Mouse (Mus musculus): ENCODE data around the gene Dctd. TPM values are rescaled to one million over a fixed set of nuclear protein-coding genes. Genes with fewer than 3 reads are reported as not detected.

Dctd gene
- polyA plus RNA-seq, 1 experiment from 2014 or later: 31.4 TPM

DNA sequence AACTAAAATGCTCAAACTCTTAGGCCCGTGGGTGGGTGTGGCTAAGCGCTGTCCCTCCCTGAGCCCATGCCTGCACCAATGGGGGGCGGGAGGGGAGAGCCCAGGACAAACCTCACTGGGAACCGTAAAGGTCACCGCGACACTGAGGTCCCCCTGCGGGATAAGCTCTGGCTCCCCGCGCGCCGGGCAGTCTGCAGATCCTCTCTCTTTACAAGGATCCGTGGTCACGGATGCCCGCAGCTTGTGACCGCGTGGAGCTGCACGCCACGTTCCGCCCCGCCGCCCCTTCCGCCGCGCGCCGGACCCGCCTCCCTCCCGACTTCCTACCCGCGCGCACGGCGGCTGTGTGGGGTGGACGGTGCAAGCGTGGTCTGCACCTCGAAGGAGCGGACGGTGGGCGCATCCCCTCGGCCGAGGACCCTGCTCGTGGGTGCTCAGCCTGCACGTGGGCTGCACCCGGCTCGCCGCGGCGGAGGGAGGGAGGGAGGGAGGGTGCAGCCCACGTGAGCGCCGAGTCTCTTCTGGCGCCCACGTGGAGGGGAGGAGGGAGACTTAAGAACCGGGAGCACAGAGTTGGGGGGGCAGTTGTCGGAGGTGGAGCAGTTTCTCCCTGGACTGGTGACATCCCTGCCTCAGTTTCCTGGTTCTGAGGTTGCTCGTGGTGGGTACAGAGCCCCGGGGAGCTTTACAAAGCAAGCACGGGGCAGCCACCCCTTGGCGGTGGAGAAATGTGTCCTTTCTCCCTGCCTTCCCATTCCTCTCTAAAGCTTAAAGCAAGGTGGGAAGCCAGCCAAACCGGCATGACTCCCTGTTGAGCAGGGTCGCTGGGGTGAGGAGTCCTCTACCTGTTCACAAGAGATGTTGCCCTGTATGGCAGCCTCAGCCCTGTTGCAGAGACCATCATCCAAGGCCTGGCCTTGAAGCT lies 11.2 kb downstream of the Dctd start:
- no peaks in the 10 kb centered on the region for H3K27me3 ChIP-seq (replicated peaks)
- H3K4me2 ChIP-seq (replicated peaks): peak overlapping the region; percentile 85
- H3K4me1 ChIP-seq (replicated peaks): peaks cover 11% of the 10 kb centered on the region; the same call in 1 of the 2 replicates
- peak overlapping the region; percentile 68 for H3K27ac ChIP-seq
- peak overlapping the region; percentile 69 for H3K9ac ChIP-seq
- H3K4me3 ChIP-seq (replicated peaks): peak overlapping the region; percentile 73
- under 1% methylated on average over 61 of the region's 61 CpGs for WGBS
- H3K9me3 ChIP-seq: no peaks in the 10 kb centered on the region
- H3K36me3 ChIP-seq: no peaks in the 10 kb centered on the region
- ATAC-seq: peak; percentile 96

DNA sequence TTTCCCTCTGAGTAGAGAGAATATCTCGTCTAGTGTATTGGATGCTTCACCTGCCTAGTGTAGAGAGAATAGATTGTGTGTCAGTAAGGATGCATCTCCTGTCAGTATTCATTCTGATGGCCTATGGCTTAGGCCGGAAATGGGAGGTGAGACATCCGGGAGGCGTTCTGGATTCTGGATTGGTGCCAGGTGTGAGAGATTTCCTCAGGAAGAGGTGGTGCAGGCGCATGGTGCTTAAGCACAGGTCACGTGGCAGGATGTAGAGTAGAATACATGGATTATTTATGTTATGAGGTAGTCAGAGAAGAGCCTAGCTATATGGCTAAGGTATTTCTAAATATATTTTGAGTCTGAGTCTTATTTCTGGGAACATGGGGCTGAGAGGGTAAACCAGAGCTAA lies 15.7 kb downstream of the Dctd start:
- H3K4me3 ChIP-seq (replicated peaks): no peak overlapping the region
- WGBS: 61% methylated on average over 6 of the region's 6 CpGs
- no peak overlapping the region for H3K9ac ChIP-seq
- ATAC-seq: no peak
- no peak overlapping the region for H3K27ac ChIP-seq
- no peak overlapping the region for H3K4me2 ChIP-seq (replicated peaks)
- no peaks in the 10 kb centered on the region for H3K27me3 ChIP-seq (replicated peaks)
- H3K4me1 ChIP-seq (replicated peaks): peaks cover 5% of the 10 kb centered on the region; the same call in 1 of the 2 replicates
- no peaks in the 10 kb centered on the region for H3K9me3 ChIP-seq
- H3K36me3 ChIP-seq: peaks cover 7% of the 10 kb centered on the region; the same call in 1 of the 2 replicates

DNA sequence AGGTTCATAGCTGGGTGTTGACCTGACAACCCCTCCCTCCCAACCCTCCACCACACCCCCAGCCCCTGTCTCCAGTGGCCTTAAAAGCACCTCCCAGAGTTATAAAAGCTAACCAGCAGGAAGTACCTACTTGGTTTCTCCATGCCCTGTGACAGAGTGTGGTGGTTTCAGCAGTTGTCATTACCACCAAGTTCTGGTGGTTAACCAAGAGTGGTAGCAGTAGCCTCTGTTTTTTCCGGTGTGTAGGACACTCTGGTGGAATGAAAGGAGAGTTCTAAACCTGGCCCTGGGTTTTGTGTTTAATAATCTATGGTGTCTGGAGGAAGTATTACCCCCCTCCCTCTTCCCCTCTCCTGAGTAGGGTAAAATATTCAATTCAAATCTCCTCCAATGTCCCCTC lies 24.1 kb downstream of the Dctd start:
- no peaks in the 10 kb centered on the region for H3K27me3 ChIP-seq (replicated peaks)
- H3K4me2 ChIP-seq (replicated peaks): no peak overlapping the region
- no peak overlapping the region for H3K9ac ChIP-seq
- H3K4me1 ChIP-seq (replicated peaks): no peaks in the 10 kb centered on the region
- WGBS: 86% methylated on average over 1 of the region's 1 CpGs
- no peak for ATAC-seq
- H3K4me3 ChIP-seq (replicated peaks): no peak overlapping the region
- H3K27ac ChIP-seq: no peak overlapping the region
- H3K36me3 ChIP-seq: peaks cover 5% of the 10 kb centered on the region
- no peaks in the 10 kb centered on the region for H3K9me3 ChIP-seq

DNA sequence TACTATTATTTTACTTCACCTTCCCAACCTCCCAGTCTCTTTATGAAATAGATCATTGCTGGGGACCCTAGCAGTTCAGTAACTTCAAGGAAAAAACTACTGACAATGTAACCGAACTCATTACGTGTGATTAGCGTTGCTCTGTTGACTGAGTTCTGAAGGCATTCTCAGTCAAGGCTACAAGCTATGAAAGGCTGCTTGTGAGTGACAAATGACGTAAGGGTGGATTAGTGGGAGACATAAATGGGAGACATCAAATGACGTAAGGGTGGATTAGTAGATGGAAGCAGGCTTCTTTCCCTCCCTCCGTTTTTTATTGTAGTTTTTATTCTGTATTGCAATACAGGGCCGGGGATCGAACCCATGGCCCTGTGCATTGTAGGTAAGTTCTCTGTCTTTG lies 26.0 kb downstream of the Dctd start:
- Histone ChIP-seq H3K4me2 (replicated peaks) (no peak overlapping the region), H3K4me3 (replicated peaks) (no peak overlapping the region), H3K27ac (no peak overlapping the region), H3K36me3 (no peaks in the 10 kb centered on the region; the same call in 1 of the 2 replicates), H3K4me1 (replicated peaks) (no peaks in the 10 kb centered on the region), H3K27me3 (replicated peaks) (no peaks in the 10 kb centered on the region), H3K9me3 (no peaks in the 10 kb centered on the region), H3K9ac (no peak overlapping the region)
- WGBS: 91% methylated on average over 8 of the region's 8 CpGs
- ATAC-seq: no peak

- Histone ChIP-seq H3K9me3 (no peaks in the 10 kb centered on the region), H3K9ac (no peak overlapping the region), H3K27ac (no peak overlapping the region), H3K4me2 (replicated peaks) (no peak overlapping the region), H3K4me3 (replicated peaks) (no peak overlapping the region), H3K27me3 (replicated peaks) (no peaks in the 10 kb centered on the region), H3K4me1 (replicated peaks) (no peaks in the 10 kb centered on the region), H3K36me3 (no peaks in the 10 kb centered on the region)
- 82% methylated on average over 13 of the region's 13 CpGs for WGBS
- no peak for ATAC-seq
Measured at GRCm38 (mm10) chr8:48126954-48127353, 28.1 kb downstream of the Dctd start.

DNA sequence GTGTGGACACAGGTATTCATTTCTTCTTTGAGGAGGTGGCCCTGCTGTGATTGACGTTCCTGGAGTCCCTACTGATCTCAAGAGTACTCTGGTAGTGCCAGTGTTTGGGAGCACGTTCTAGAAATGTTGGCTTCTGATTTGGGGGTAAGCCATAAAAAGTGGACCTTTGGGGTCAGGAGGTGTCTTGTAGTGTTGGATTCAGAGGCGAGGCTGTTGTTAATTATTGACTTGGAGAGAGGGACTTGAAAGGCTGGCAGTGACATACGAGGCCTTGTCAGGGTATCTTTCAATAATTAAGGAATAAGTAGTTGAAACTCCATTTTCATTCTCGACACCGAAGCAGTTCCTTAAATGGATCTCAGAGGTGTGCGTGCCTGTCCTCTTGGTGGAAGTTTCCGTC lies 31.4 kb downstream of the Dctd start:
- no peak overlapping the region for H3K9ac ChIP-seq
- no peaks in the 10 kb centered on the region for H3K4me1 ChIP-seq (replicated peaks)
- no peak overlapping the region for H3K27ac ChIP-seq
- peak; percentile 65 for ATAC-seq
- no peaks in the 10 kb centered on the region for H3K27me3 ChIP-seq (replicated peaks)
- H3K9me3 ChIP-seq: no peaks in the 10 kb centered on the region
- no peak overlapping the region for H3K4me3 ChIP-seq (replicated peaks)
- H3K4me2 ChIP-seq (replicated peaks): no peak overlapping the region
- H3K36me3 ChIP-seq: 0 out of 2 replicates have a peak, but pooled peaks cover 6% of the 10 kb centered on the region
- WGBS: 62% methylated on average over 8 of the region's 8 CpGs

DNA sequence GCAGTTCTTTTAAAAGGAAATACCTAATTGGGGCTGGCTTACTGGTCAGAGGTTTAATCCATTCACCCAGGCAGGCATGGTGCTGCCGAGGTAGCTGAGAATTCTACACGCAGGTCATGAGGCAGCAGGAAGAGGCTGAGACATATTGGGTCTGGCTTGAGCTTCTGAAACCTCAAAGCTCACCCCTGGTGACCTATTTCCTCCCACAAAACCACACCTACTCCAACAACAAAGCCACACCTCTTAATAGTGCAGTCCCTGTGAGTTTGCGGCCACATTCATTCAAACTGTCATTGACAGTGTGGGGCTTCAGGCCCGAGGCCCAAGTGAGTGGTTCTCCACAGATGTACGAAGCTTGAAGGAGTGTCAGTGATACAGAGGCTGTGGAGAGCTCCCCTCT lies 34.4 kb downstream of the Dctd start:
- WGBS: 82% methylated on average over 5 of the region's 5 CpGs
- H3K4me2 ChIP-seq (replicated peaks): no peak overlapping the region
- no peaks in the 10 kb centered on the region for H3K27me3 ChIP-seq (replicated peaks)
- no peaks in the 10 kb centered on the region for H3K4me1 ChIP-seq (replicated peaks)
- ATAC-seq: no peak
- H3K27ac ChIP-seq: no peak overlapping the region
- no peak overlapping the region for H3K9ac ChIP-seq
- H3K36me3 ChIP-seq: 0 out of 2 replicates have a peak, but pooled peaks cover 6% of the 10 kb centered on the region
- no peak overlapping the region for H3K4me3 ChIP-seq (replicated peaks)
- no peaks in the 10 kb centered on the region for H3K9me3 ChIP-seq

- 84% methylated on average over 30 of the region's 30 CpGs for WGBS
- H3K4me1 ChIP-seq (replicated peaks): no peaks in the 10 kb centered on the region
- H3K9me3 ChIP-seq: no peaks in the 10 kb centered on the region
- no peaks in the 10 kb centered on the region for H3K27me3 ChIP-seq (replicated peaks)
- peaks cover 16% of the 10 kb centered on the region; the same call in 1 of the 2 replicates for H3K36me3 ChIP-seq
- no peak overlapping the region for H3K27ac ChIP-seq
- no peak for ATAC-seq
- no peak overlapping the region for H3K4me2 ChIP-seq (replicated peaks)
- H3K9ac ChIP-seq: no peak overlapping the region
- no peak overlapping the region for H3K4me3 ChIP-seq (replicated peaks)
Measured at GRCm38 (mm10) chr8:48136804-48137650, 38.1 kb downstream of the Dctd start.

DNA sequence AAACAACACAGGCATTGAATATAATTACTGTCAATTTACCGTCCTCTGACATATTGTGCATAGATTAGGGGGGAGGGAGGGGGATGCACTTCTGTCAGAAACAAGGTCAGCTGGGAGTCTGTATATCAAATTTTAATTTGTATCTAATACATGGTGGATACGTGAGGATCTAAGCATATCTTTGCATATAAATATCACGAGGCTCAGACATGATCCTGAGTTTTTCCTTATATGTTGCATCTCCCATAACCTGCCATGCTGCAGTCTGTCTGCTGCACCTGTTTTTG lies 38.7 kb downstream of the Dctd start:
- Histone ChIP-seq H3K27ac (no peak overlapping the region), H3K27me3 (replicated peaks) (no peaks in the 10 kb centered on the region), H3K4me1 (replicated peaks) (no peaks in the 10 kb centered on the region), H3K9me3 (no peaks in the 10 kb centered on the region), H3K36me3 (peaks cover 16% of the 10 kb centered on the region; the same call in 1 of the 2 replicates), H3K4me3 (replicated peaks) (no peak overlapping the region), H3K9ac (no peak overlapping the region), H3K4me2 (replicated peaks) (no peak overlapping the region)
- 82% methylated on average over 3 of the region's 3 CpGs for WGBS
- no peak for ATAC-seq

DNA sequence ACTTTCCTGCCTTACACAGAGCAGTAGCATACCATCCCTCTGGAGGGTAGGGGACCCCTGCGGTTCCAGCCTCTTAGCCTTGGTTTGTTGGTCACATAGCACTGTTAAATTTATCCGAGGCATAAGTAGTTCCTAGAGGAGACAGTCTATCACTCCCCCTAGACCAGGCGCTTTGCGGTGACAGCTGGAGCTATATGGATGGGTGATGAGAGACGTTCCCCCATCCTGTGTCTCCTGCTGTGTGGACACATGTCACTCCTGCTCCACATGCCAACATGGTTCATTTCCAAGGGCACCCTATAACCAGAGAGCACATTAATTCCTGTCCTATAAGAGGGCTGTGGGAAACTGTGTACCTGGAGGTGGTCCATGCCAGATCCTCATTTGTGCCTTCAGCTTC lies 42.1 kb downstream of the Dctd start:
- Histone ChIP-seq H3K4me1 (replicated peaks) (no peaks in the 10 kb centered on the region), H3K27me3 (replicated peaks) (no peaks in the 10 kb centered on the region), H3K27ac (no peak overlapping the region), H3K9ac (no peak overlapping the region), H3K4me3 (replicated peaks) (no peak overlapping the region), H3K4me2 (replicated peaks) (no peak overlapping the region), H3K36me3 (peaks cover 9% of the 10 kb centered on the region; the same call in 1 of the 2 replicates), H3K9me3 (no peaks in the 10 kb centered on the region)
- ATAC-seq: no peak
- WGBS: 96% methylated on average over 5 of the region's 5 CpGs

- no peak overlapping the region for H3K27ac ChIP-seq
- no peaks in the 10 kb centered on the region for H3K4me1 ChIP-seq (replicated peaks)
- H3K4me2 ChIP-seq (replicated peaks): no peak overlapping the region
- H3K9ac ChIP-seq: no peak overlapping the region
- ATAC-seq: no peak
- H3K4me3 ChIP-seq (replicated peaks): no peak overlapping the region
- peaks cover 1% of the 10 kb centered on the region; the same call in 1 of the 2 replicates for H3K36me3 ChIP-seq
- no peaks in the 10 kb centered on the region for H3K27me3 ChIP-seq (replicated peaks)
- 81% methylated on average over 5 of the region's 5 CpGs for WGBS
- no peaks in the 10 kb centered on the region for H3K9me3 ChIP-seq
Measured at GRCm38 (mm10) chr8:48145766-48146165, 46.9 kb downstream of the Dctd start.

DNA sequence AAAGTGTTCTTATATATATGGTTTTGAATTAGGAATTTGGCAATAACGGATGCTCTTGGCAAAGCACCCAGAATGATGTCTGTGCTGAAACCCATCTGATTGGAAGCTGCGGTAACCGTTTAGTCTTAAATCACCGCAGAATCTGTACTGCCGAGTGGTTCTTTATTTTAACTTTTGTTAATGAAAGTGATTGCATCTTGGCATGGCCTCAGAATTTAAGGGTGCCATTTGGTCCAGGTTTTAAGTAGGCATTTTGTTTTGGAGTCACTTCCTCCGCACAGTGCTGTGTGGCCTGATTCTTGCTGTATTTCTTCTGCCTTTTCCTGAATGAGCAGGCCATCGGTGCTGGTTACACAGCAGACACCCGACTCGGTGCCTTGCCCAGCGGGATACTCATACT lies 47.6 kb downstream of the Dctd start:
- no peaks in the 10 kb centered on the region for H3K36me3 ChIP-seq
- no peaks in the 10 kb centered on the region for H3K27me3 ChIP-seq (replicated peaks)
- H3K27ac ChIP-seq: no peak overlapping the region
- H3K4me2 ChIP-seq (replicated peaks): no peak overlapping the region
- H3K4me1 ChIP-seq (replicated peaks): no peaks in the 10 kb centered on the region
- WGBS: 73% methylated on average over 10 of the region's 10 CpGs
- no peaks in the 10 kb centered on the region for H3K9me3 ChIP-seq
- H3K9ac ChIP-seq: no peak overlapping the region
- no peak overlapping the region for H3K4me3 ChIP-seq (replicated peaks)
- no peak for ATAC-seq
